8 mouse cellular contexts compared by ENCODE assay signal in the genomic region with DNA sequence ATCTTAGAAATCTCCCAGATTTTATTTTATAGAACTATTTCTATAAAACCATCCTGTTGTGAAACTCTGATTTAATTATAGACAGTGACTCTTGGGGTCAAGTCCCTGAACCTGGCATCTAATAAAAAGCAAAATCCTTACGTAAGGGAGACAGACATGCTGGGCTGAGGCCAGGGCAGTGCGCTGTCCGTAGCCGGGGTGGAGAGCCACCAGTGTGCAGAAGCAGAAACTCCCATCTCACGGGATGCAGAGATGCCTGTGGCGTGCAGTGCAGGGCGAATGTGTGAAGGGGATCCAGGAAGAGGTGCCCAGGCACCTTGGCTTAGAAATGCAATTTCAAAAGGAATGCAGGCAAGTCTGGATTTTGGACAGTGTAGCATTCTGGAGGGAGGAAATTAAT.
DNase-seq lines count a peak whose midpoint lies in the region; ATAC-seq and TF ChIP-seq lines count a peak whose summit lies in the region.

No protein-coding gene starts in this region.

- H3K4me3 ChIP-seq in heart, embryonic 11.5 days (ENCODE audit: low read depth, low read length), result no peak overlapping the region
- no peak overlapping the region for H3K4me3 ChIP-seq in neural tube, embryonic 12.5 days
- peak overlapping the region; percentile 30 for H3K4me3 ChIP-seq in gastrocnemius, adult 2 months
- H3K4me3 ChIP-seq in neural tube, embryonic 13.5 days, result no peak overlapping the region

- H3K27ac ChIP-seq in heart, embryonic 11.5 days (ENCODE audit: low read depth, low read length), result no peak overlapping the region
- no peak overlapping the region for H3K27ac ChIP-seq in neural tube, embryonic 12.5 days
- peak overlapping the region; percentile 66 for H3K27ac ChIP-seq in gastrocnemius, adult 2 months
- H3K27ac ChIP-seq in neural tube, embryonic 13.5 days (replicated peaks), result peak overlapping the region; percentile 28; the same call in 1 of the 2 replicates

- WGBS in heart, embryonic 11.5 days (ENCODE audit: insufficient replicate concordance), result 79% methylated on average over 7 of the region's 7 CpGs
- 56% methylated on average over 7 of the region's 7 CpGs for WGBS in neural tube, embryonic 12.5 days
- WGBS in neural tube, embryonic 13.5 days, result 49% methylated on average over 7 of the region's 7 CpGs

- no peaks in the 10 kb centered on the region for H3K9me3 ChIP-seq in heart, embryonic 11.5 days (replicated peaks; ENCODE audit: control insufficient read depth, low read length)
- no peaks in the 10 kb centered on the region for H3K9me3 ChIP-seq in neural tube, embryonic 12.5 days
- H3K9me3 ChIP-seq in neural tube, embryonic 13.5 days, result no peaks in the 10 kb centered on the region

- H3K36me3 ChIP-seq in heart, embryonic 11.5 days (ENCODE audit: control insufficient read depth, insufficient read depth, low read length), result no peaks in the 10 kb centered on the region
- 0 out of 2 replicates have a peak, but pooled peaks cover 4% of the 10 kb centered on the region for H3K36me3 ChIP-seq in neural tube, embryonic 12.5 days
- H3K36me3 ChIP-seq in neural tube, embryonic 13.5 days, result 0 out of 2 replicates have a peak, but pooled peaks cover 11% of the 10 kb centered on the region

- no peak for TF ChIP-seq CTCF in gastrocnemius, adult 2 months (IDR thresholded peaks at IDR 0.05)

- H3K27me3 ChIP-seq in heart, embryonic 11.5 days (ENCODE audit: control insufficient read depth, insufficient read depth, low read length), result no peaks in the 10 kb centered on the region
- H3K27me3 ChIP-seq in neural tube, embryonic 12.5 days (replicated peaks), result no peaks in the 10 kb centered on the region
- H3K27me3 ChIP-seq in neural tube, embryonic 13.5 days, result no peaks in the 10 kb centered on the region

- H3K9ac ChIP-seq in heart, embryonic 11.5 days (ENCODE audit: low read depth, low read length), result no peak overlapping the region
- H3K9ac ChIP-seq in neural tube, embryonic 12.5 days, result no peak overlapping the region
- no peak overlapping the region for H3K9ac ChIP-seq in neural tube, embryonic 13.5 days

- H3K4me2 ChIP-seq in heart, embryonic 11.5 days, result no peak overlapping the region
- no peak overlapping the region for H3K4me2 ChIP-seq in neural tube, embryonic 12.5 days (replicated peaks)
- H3K4me2 ChIP-seq in neural tube, embryonic 13.5 days, result no peak overlapping the region

- intact Hi-C loops in gastrocnemius, adult 2 months (cut with DNase I), result no loop called here

- peaks cover 7% of the 10 kb centered on the region; the same call in 1 of the 2 replicates for H3K4me1 ChIP-seq in heart, embryonic 11.5 days (ENCODE audit: control insufficient read depth, insufficient read depth, low read length)
- H3K4me1 ChIP-seq in neural tube, embryonic 12.5 days, result peaks cover 24% of the 10 kb centered on the region
- peaks cover 33% of the 10 kb centered on the region for H3K4me1 ChIP-seq in neural tube, embryonic 13.5 days (replicated peaks)

- peak; percentile 92 for DNase-seq in heart, adult 11 months
- DNase-seq in neural tube, embryonic 10.5 days (ENCODE audit: extremely low spot score, low spot score), result no peak
- peak; percentile 78 for DNase-seq in gastrocnemius, adult 2 months
- no peak for DNase-seq in liver
- DNase-seq in testis, postnatal 10 days (ENCODE audit: low spot score), result no peak

- ATAC-seq in heart, embryonic 11.5 days (replicated peaks; ENCODE audit: insufficient number of reproducible peaks, low FRiP score, low TSS enrichment), result no peak
- peak; percentile 39 for ATAC-seq in neural tube, embryonic 12.5 days (ENCODE audit: low FRiP score, low read depth)
- ATAC-seq in neural tube, embryonic 13.5 days (ENCODE audit: low read depth), result 0 out of 2 replicates have a peak, but pooled peaks have one; percentile 48

Comparison
In these comparisons a context has a peak if more than half of its experiments do, and no peak if none do; other contexts are left out.
1. H3K27ac ChIP-seq: peak in gastrocnemius, adult 2 months (single experiment) and neural tube, embryonic 13.5 days (single experiment); none in heart, embryonic 11.5 days (single experiment) and neural tube, embryonic 12.5 days (single experiment).
2. DNase-seq: peak in heart, adult 11 months (single experiment) and gastrocnemius, adult 2 months (single experiment); none in neural tube, embryonic 10.5 days (single experiment), liver (single experiment) and testis, postnatal 10 days (single experiment).